ENCODE assay signal across 8 mouse cellular contexts in the genomic region with DNA sequence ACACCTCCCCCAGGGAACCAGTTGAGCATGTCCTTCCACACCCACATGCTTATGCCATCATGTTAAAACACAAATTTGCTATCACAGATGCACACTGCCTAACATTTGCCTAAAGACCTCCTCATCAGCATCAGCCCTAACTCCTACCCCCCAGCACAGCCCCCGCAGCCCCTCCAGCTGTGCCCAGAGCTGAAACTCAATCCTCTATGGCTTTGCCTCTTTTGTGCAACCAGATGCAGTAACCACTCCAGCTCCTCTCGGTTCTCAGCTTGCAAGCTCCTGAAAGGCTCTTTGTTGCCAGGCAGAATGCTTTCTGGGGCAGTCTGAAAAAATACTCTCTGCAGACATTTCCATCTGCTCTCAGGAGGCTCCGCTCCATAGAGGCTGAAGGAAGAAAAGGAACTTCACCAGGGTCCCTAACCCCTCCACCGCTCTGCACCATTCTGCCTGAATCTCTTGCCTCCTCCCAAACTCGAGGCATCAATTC.
A peak's percentile ranks its signal among the peaks of the same experiment; 100 is the strongest.
DNase-seq lines count a peak whose midpoint lies in the region.

No protein-coding gene starts in this region.

- H3K27ac ChIP-seq in limb, embryonic 10.5 days: peak overlapping the region; percentile 50; the same call in 1 of the 2 replicates

- 59% methylated on average over 5 of the region's 5 CpGs for WGBS in limb, embryonic 10.5 days

- H3K4me3 ChIP-seq in limb, embryonic 10.5 days: no peak overlapping the region

- no peaks in the 10 kb centered on the region for H3K36me3 ChIP-seq in limb, embryonic 10.5 days

- peaks cover 25% of the 10 kb centered on the region for H3K4me1 ChIP-seq in limb, embryonic 10.5 days

- DNase-seq in layer of hippocampus, adult 11-12 months (ENCODE audit: low spot score): peak; percentile 70
- no peak for DNase-seq in layer of hippocampus, adult 9-10 months (ENCODE audit: low spot score)
- peak; percentile 58 to 66 for DNase-seq in frontal cortex, postnatal 14 days (ENCODE audit: low spot score in 2 of 2)
- peak; percentile 38 for DNase-seq in limb, embryonic 10.5 days (ENCODE audit: low spot score)
- peak; percentile 73 for DNase-seq in right cerebral cortex, postnatal 25 days
- DNase-seq in adrenal gland, postnatal 36 days: no peak
- no peak for DNase-seq in gastrocnemius, adult 18-20 months (ENCODE audit: low spot score)
- DNase-seq in heart, postnatal 10 days: no peak

- no peaks in the 10 kb centered on the region for H3K27me3 ChIP-seq in limb, embryonic 10.5 days (ENCODE audit: low read depth, poor library complexity, severe bottlenecking)

- H3K9me3 ChIP-seq in limb, embryonic 10.5 days (replicated peaks): no peaks in the 10 kb centered on the region

- intact Hi-C loops in heart, postnatal 10 days (cut with DNase I): no loop called here

Comparison
In these comparisons a context has a peak if more than half of its experiments do, and no peak if none do; other contexts are left out.
1. DNase-seq: peak in layer of hippocampus, adult 11-12 months (single experiment), frontal cortex, postnatal 14 days (2 of 2), limb, embryonic 10.5 days (single experiment) and right cerebral cortex, postnatal 25 days (single experiment); none in layer of hippocampus, adult 9-10 months (single experiment), adrenal gland, postnatal 36 days (0 of 2), gastrocnemius, adult 18-20 months (single experiment) and heart, postnatal 10 days (0 of 2).